Mouse (Mus musculus): ENCODE measurements around the gene Shd. TPM values are rescaled to one million over a fixed set of nuclear protein-coding genes. Genes with fewer than 3 reads are reported as not detected.

Shd gene
- total and polyA plus RNA-seq, 3 experiments, result 0.46 to 0.87 (median 0.47) TPM

- no peaks in the 10 kb centered on the region for H3K9me3 ChIP-seq (replicated peaks; ENCODE audit: low read length)
- no peak overlapping the region for H3K27ac ChIP-seq (ENCODE audit: insufficient read depth, low read depth)
- H3K27me3 ChIP-seq (replicated peaks), result no peaks in the 10 kb centered on the region
- peaks cover 44 to 56% of the 10 kb centered on the region in 2 experiments for H3K36me3 ChIP-seq (replicated peaks in 1 of 2; ENCODE audit: control insufficient read depth in 1 of 2, insufficient read depth in 1 of 2, low read length in 1 of 2)
- H3K4me3 ChIP-seq (replicated peaks in 1 of 3; ENCODE audit: low read depth in 2 of 3, low read length in 2 of 3, poor library complexity in 1 of 3), result no peak overlapping the region
- dilution Hi-C loops (cut with MboI; ENCODE audit: extremely low pct_ligation_motif_present, extremely low pct_unique_long_range_greater_than_20kb, low sequenced_read_pairs) (no loop called here), in situ Hi-C loops (cut with MboI; ENCODE audit: low pct_ligation_motif_present, low pct_unique_long_range_greater_than_20kb, low sequenced_read_pairs) (loop anchor here (10.0 kb wide), 1 partner anchor 62 kb away; the partner anchor contains the start of gene Zfp959)
- TF ChIP-seq CTCF (conservative IDR thresholded peaks at IDR 0.05 in 1 of 2, IDR thresholded peaks at IDR 0.05 in 1 of 2; ENCODE audit: low read depth in 2 of 2, low read length in 2 of 2), result peak; percentile 68 to 80
- no peak for TF ChIP-seq POLR2AphosphoS2 (IDR thresholded peaks at IDR 0.05; ENCODE audit: low read depth, low read length)
- no peak for TF ChIP-seq ZC3H11A (IDR thresholded peaks at IDR 0.05; ENCODE audit: low read depth, low read length)
- peak; percentile 73 for TF ChIP-seq RAD21 (IDR thresholded peaks at IDR 0.05; ENCODE audit: low read depth, low read length)
- TF ChIP-seq SMC3 (IDR thresholded peaks at IDR 0.05; ENCODE audit: low read depth, low read length), result peak; percentile 55
- TF ChIP-seq SIN3A (IDR thresholded peaks at IDR 0.05; ENCODE audit: low read length), result no peak
- no peak for TF ChIP-seq JUN (IDR thresholded peaks at IDR 0.05; ENCODE audit: insufficient read depth, low read depth, low read length)
- TF ChIP-seq POLR2A (IDR thresholded peaks at IDR 0.05; ENCODE audit: low read depth, low read length), result 0 out of 2 replicates have a peak, but pooled peaks have one; percentile 27
- peaks cover 31 to 62% of the 10 kb centered on the region in 2 experiments for H3K4me1 ChIP-seq (ENCODE audit: control insufficient read depth in 1 of 2, insufficient read depth in 2 of 2)
- H3K9ac ChIP-seq (ENCODE audit: insufficient read depth, low read depth), result no peak overlapping the region
- H3K79me2 ChIP-seq (replicated peaks; ENCODE audit: control insufficient read depth, extremely low read depth, insufficient read depth, poor library complexity, severe bottlenecking), result peaks cover 36% of the 10 kb centered on the region
- DNase-seq (ENCODE audit: extremely low read depth), result peak; percentile 60
- peak overlapping the region; percentile 19; the same call in 1 of the 2 replicates for H3K4me2 ChIP-seq (ENCODE audit: insufficient read depth, low read depth, poor library complexity, severe bottlenecking)
These were observed 13.1 kb upstream of the Shd start for GRCm38 (mm10) chr17:55957168-55957567.

GRCm38 (mm10) chr17:55957726-55958583 is 12.3 kb upstream of the Shd start:
- Histone ChIP-seq H3K27me3 (replicated peaks) (no peaks in the 10 kb centered on the region), H3K9me3 (replicated peaks; ENCODE audit: low read length) (no peaks in the 10 kb centered on the region), H3K4me3 (replicated peaks in 1 of 3; ENCODE audit: low read depth in 2 of 3, low read length in 2 of 3, poor library complexity in 1 of 3) (peak overlapping the region; percentile 45 to 59 (median 59)), H3K9ac (ENCODE audit: insufficient read depth, low read depth) (peak overlapping the region; percentile 69), H3K4me1 (ENCODE audit: control insufficient read depth in 1 of 2, insufficient read depth in 2 of 2) (peaks cover 31 to 60% of the 10 kb centered on the region in 2 experiments), H3K4me2 (ENCODE audit: insufficient read depth, low read depth, poor library complexity, severe bottlenecking) (peak overlapping the region; percentile 91), H3K36me3 (replicated peaks in 1 of 2; ENCODE audit: control insufficient read depth in 1 of 2, insufficient read depth in 1 of 2, low read length in 1 of 2) (peaks cover 47 to 62% of the 10 kb centered on the region in 2 experiments), H3K79me2 (replicated peaks; ENCODE audit: control insufficient read depth, extremely low read depth, insufficient read depth, poor library complexity, severe bottlenecking) (peaks cover 36% of the 10 kb centered on the region), H3K27ac (ENCODE audit: insufficient read depth, low read depth) (peak overlapping the region; percentile 89; the same call in 1 of the 2 replicates)
- in situ Hi-C loops (cut with MboI; ENCODE audit: low pct_ligation_motif_present, low pct_unique_long_range_greater_than_20kb, low sequenced_read_pairs) (loop anchor here (10.0 kb wide), 1 partner anchor 63 kb away; the partner anchor contains the start of gene Zfp959), dilution Hi-C loops (cut with MboI; ENCODE audit: extremely low pct_ligation_motif_present, extremely low pct_unique_long_range_greater_than_20kb, low sequenced_read_pairs) (no loop called here)
- TF ChIP-seq JUND (conservative IDR thresholded peaks at IDR 0.05; ENCODE audit: low read depth, low read length), result no peak
- peak; percentile 70 for TF ChIP-seq ZNF384 (IDR thresholded peaks at IDR 0.05; ENCODE audit: low read depth, low read length)
- TF ChIP-seq UBTF (IDR thresholded peaks at IDR 0.05; ENCODE audit: low read depth, low read length), result no peak
- DNase-seq (ENCODE audit: extremely low read depth), result no peak

GRCm38 (mm10) chr17:55958584-55958886 is 11.7 kb upstream of the Shd start:
- Histone ChIP-seq H3K9ac (ENCODE audit: insufficient read depth, low read depth) (peak overlapping the region; percentile 69), H3K27me3 (replicated peaks) (no peaks in the 10 kb centered on the region), H3K4me2 (ENCODE audit: insufficient read depth, low read depth, poor library complexity, severe bottlenecking) (peak overlapping the region; percentile 91), H3K9me3 (replicated peaks; ENCODE audit: low read length) (no peaks in the 10 kb centered on the region), H3K4me3 (replicated peaks in 1 of 3; ENCODE audit: low read depth in 2 of 3, low read length in 2 of 3, poor library complexity in 1 of 3) (peak overlapping the region; percentile 45 to 59 (median 59)), H3K27ac (ENCODE audit: insufficient read depth, low read depth) (peak overlapping the region; percentile 89; the same call in 1 of the 2 replicates), H3K36me3 (replicated peaks in 1 of 2; ENCODE audit: control insufficient read depth in 1 of 2, insufficient read depth in 1 of 2, low read length in 1 of 2) (peaks cover 52 to 68% of the 10 kb centered on the region in 2 experiments), H3K79me2 (replicated peaks; ENCODE audit: control insufficient read depth, extremely low read depth, insufficient read depth, poor library complexity, severe bottlenecking) (peaks cover 32% of the 10 kb centered on the region), H3K4me1 (ENCODE audit: control insufficient read depth in 1 of 2, insufficient read depth in 2 of 2) (peaks cover 31 to 60% of the 10 kb centered on the region in 2 experiments)
- no peak for DNase-seq (ENCODE audit: extremely low read depth)
- TF ChIP-seq NRF1 (IDR thresholded peaks at IDR 0.05; ENCODE audit: low read depth, low read length) (no peak), TCF12 (IDR thresholded peaks at IDR 0.05; ENCODE audit: low read depth, low read length) (no peak), HCFC1 (IDR thresholded peaks at IDR 0.05; ENCODE audit: low read depth, low read length) (no peak), MAFK (IDR thresholded peaks at IDR 0.05; ENCODE audit: insufficient replicate concordance, low read length) (no peak), RAD21 (IDR thresholded peaks at IDR 0.05; ENCODE audit: low read depth, low read length) (no peak), SMC3 (IDR thresholded peaks at IDR 0.05; ENCODE audit: low read depth, low read length) (no peak), MAX (IDR thresholded peaks at IDR 0.05; ENCODE audit: low read length) (no peak), BHLHE40 (IDR thresholded peaks at IDR 0.05; ENCODE audit: low read depth, low read length) (no peak), JUN (IDR thresholded peaks at IDR 0.05; ENCODE audit: insufficient read depth, low read depth, low read length) (no peak), USF1 (IDR thresholded peaks at IDR 0.05; ENCODE audit: low read depth, low read length) (no peak), ZC3H11A (IDR thresholded peaks at IDR 0.05; ENCODE audit: low read depth, low read length) (no peak), POLR2AphosphoS2 (IDR thresholded peaks at IDR 0.05; ENCODE audit: low read depth, low read length) (no peak), RCOR1 (conservative IDR thresholded peaks at IDR 0.05; ENCODE audit: low read depth, low read length) (no peak), PAX5 (IDR thresholded peaks at IDR 0.05; ENCODE audit: low read length) (no peak), SIN3A (IDR thresholded peaks at IDR 0.05; ENCODE audit: low read length) (no peak), IRF4 (IDR thresholded peaks at IDR 0.05; ENCODE audit: low read depth, low read length) (no peak), MEF2A (IDR thresholded peaks at IDR 0.05; ENCODE audit: borderline replicate concordance, low read depth, low read length) (no peak)
- dilution Hi-C loops (cut with MboI; ENCODE audit: extremely low pct_ligation_motif_present, extremely low pct_unique_long_range_greater_than_20kb, low sequenced_read_pairs) (no loop called here), in situ Hi-C loops (cut with MboI; ENCODE audit: low pct_ligation_motif_present, low pct_unique_long_range_greater_than_20kb, low sequenced_read_pairs) (loop anchor here (10.0 kb wide), 1 partner anchor 64 kb away; the partner anchor contains the start of gene Zfp959)
